Mouse (Mus musculus): ENCODE measurements around the gene Ston1.

The Ston1 gene

DNA sequence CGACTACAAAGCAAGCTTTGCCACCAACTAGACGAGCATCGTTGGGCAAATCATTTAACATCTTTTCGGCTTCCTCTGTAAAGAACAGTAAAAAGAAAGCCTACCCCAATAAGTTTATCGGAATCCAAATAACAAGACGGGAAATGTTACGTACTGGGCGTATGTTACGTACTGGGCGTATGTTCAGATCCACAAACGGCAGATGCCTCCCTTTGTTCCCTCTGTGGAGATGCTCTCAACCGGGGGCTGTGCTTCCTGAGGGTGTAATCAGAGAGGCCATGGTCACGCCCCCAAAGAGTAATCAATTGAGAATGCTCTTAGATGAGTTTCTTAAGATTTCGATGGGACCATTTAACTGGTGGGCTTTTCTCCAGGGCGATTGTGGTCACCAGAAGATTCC lies 11.9 kb downstream of the Ston1 start:
- TF ChIP-seq GATA4 (IDR thresholded peaks at IDR 0.05; ENCODE audit: insufficient replicate concordance, low read length), result no peak

DNA sequence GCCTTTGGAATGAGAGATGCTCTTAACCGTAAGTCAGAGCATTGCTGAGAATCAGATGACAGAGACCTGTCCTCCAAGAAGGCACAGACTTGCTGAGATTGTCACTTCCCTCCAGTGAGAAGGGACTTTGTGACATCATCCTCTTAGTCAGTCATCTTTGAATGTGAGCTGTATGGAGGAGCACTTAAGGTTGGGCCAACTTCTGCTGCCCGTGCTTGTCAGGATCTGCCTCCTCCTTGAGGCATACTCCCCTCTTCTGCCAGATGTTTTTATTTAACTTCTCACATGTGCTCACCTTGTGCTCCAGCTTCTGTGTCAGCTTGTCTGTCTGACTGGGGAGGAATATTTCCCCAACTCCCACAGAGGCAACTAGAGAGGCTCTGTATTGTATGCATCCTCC lies 13.6 kb downstream of the Ston1 start:
- TF ChIP-seq GATA4 (IDR thresholded peaks at IDR 0.05; ENCODE audit: insufficient replicate concordance, low read length), result no peak

DNA sequence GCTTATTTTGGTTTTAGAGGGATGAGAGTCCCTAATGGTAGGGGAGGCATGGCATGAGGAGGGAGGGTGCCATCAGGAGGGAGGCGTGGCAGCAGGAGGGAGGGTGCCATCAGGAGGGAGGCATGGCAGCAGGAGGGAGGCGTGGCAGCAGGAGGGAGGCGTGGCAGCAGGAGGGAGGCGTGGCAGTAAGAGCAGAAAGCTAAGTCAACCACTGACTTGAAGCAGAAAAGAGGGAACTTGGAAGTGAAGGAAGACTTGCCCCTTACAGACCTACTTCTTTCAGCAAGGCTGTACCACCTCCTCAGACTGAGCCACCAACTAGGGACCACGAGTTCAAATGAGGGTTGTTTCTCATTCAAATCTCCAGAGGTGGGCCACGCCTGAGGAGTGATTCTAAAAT lies 15.7 kb downstream of the Ston1 start:
- TF ChIP-seq GATA4 (IDR thresholded peaks at IDR 0.05; ENCODE audit: insufficient replicate concordance, low read length), result no peak

DNA sequence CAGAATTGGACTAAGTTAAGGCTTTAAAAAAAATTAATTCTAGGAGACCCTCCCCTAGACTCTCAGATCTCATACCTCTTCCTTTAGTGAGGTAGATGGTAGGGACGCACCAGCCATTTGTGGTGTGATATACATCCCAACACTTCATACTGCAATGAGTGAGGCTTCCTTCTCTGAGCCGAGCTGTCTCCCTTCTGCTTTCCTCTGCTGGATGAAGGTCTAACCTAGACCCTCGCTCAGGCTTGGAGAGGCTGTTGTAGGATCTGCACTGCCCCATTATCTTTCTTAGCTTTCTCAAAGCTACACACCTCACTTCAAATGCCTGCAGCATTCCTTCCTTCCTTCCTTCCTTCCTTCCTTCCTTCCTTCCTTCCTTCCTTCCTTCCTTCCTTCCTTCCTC lies 16.2 kb downstream of the Ston1 start:
- no peak for TF ChIP-seq GATA4 (IDR thresholded peaks at IDR 0.05; ENCODE audit: insufficient replicate concordance, low read length)

DNA sequence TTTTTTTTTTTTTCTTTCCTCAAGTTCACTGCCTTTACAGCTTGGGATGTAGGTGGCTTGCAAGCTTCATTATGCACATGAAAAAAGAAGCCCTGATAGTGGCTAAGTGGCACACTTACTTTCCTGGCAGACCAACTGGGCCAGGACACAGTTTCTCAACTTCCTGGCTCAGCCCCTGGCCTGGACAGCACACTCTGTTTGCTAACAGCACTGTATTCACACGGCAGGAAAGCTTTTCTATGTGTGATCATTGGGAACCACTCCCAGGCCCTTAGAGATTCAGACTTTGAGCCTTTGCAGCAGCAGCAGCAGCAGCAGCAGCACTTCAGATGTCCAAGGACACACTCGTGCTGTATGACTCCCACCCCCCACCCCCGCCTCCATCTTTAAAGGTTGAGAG lies 16.8 kb downstream of the Ston1 start:
- TF ChIP-seq GATA4 (IDR thresholded peaks at IDR 0.05; ENCODE audit: insufficient replicate concordance, low read length), result no peak

DNA sequence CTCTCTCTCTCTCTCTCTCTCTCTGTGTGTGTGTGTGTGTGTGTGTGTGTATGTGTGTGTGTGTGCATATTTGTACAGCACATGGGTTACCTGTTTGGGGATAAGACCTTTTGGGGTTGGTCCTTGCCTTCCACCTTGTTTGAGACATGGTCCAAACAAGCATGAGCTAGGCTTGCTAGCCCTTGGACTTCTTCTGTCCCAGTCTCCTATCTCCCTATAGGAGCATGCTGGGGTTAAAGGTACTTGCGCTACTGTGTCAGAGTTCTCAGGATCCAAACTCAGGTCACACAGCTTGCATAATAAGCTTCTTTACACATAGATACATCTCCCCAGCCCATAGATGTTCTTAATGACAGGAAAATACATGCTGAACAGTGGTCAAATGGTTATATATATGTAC lies 17.2 kb downstream of the Ston1 start:
- no peak for TF ChIP-seq GATA4 (IDR thresholded peaks at IDR 0.05; ENCODE audit: insufficient replicate concordance, low read length)

DNA sequence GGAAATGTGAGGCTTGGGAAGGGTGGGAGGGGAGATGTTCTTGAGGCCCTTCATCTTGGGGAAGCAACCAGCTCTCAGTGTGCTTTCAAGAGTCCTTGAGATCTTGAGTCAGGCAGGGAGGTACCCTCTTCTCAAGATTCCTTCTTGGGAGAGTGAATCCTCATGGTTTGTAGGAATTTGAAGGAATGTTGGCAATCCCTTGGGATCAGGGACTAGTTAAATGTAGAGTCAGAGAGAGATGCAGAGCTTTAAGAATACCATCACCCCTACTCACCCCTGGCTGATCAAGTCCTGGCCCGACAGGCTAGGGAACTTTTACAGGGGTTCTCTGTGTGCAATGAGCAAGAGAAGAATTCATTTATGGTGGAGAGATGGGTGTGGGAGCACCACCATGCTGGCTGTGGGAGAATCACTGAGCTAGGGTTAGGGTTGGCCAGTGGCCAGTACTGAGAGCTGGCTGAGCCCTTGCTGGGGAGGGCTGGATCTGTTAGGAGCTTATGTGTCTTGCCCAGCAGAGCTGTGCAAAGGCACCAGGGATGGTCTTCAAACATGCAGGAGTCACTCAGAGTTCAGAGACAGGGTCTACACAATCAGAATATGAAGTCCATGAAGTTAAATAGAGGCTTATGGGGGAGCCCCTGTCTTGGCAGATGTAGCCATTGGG lies 18.1 kb downstream of the Ston1 start:
- no peak for TF ChIP-seq GATA4 (IDR thresholded peaks at IDR 0.05; ENCODE audit: insufficient replicate concordance, low read length)

DNA sequence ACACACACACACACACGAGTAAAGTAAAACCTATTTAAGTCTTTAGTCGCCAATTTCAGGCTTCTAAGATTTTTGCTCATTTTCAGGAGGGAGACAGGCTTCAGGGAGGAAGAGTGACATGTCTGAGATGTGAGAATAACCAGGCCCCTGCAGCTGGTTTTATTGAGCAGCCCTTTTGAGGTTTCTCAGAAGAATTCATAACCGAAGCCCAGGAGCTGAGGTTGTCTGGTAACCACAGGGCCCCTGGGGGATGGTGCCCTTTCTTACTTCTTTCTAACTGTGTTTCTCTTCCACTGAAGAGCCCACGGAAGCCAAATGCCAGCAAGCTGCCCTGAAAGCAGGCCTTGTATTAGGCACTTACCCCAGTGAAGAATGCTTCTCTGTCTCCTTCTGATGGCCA lies 23.5 kb downstream of the Ston1 start:
- no peak for TF ChIP-seq GATA4 (IDR thresholded peaks at IDR 0.05; ENCODE audit: insufficient replicate concordance, low read length)

DNA sequence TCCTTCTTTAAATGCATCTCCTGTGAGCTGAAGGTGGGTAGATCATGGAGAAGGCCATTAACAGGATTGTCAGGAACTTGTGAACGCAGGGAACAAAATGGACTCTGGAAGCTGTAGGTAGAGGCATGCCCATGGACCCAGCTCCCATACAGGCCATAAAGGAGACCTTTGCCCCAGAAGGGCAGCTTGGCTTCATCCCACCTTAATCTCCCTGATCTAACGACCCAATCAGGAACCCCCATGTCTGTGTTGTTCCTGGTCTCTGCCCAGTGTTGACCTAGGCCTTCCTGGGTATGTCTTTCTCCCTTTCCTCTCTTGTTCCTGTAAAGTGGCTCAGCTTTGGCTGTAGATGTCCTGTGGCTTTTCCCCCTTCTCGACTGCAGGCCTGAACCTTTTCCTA lies 23.9 kb downstream of the Ston1 start:
- no peak for TF ChIP-seq GATA4 (IDR thresholded peaks at IDR 0.05; ENCODE audit: insufficient replicate concordance, low read length)

DNA sequence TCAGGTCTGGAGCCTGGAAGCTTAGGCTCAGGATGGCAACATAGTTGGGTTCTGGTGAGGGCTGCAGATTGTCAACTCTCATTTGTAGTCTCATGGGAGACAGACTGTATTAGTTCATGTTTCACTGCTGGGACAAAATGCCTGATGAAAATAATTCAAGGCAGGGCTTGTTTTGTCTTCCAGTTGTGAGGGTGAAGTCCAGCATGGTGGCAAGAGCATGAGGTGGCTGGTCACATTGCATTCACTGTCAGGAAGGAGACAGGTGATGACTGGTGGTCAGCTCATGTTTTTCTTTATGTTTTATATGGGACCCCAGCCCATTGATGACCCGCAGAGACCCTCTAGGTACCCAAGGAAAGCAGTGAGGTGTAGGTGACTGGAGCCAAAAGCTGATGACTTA lies 25.2 kb downstream of the Ston1 start:
- no peak for TF ChIP-seq GATA4 (IDR thresholded peaks at IDR 0.05; ENCODE audit: insufficient replicate concordance, low read length)

DNA sequence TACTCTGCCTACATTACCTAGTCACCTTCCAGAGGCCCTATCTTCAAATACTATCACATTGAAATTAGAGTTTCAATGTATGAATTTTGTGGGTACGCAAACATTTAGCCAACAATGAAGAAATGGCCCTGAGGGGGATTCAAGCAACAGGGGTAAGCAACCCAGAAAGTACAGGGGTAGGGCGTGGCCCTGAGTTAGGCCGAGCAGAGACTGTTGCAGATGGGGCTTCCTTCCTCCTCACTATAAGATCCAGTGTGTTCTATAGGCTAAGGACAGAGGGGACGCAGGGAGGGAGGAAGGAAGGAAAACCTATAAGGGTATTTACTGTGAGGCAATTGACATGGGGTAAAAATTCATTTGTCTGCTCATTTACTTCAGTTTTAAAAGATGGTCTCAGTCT lies 26.9 kb downstream of the Ston1 start:
- no peak for TF ChIP-seq GATA4 (IDR thresholded peaks at IDR 0.05; ENCODE audit: insufficient replicate concordance, low read length)

DNA sequence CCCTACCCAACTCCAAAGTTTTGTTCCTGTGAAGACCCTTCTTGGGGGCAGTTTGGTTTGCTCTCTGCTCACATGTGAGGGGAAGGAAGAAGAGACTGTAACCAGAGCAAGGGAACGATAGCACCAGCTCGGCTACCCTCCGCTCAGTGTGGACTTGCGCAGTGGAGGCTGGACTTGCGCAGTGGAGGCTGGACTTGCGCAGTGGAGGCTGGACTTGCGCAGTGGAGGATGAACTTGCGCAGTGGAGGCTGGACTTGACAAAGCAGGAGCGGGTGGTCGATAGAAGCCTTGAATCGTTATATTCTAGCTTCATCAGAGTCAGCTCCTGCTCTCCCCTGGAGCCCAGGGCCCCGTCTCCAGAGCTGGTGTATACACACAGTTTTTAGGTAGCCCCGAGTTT lies 27.9 kb downstream of the Ston1 start:
- no peak for TF ChIP-seq GATA4 (IDR thresholded peaks at IDR 0.05; ENCODE audit: insufficient replicate concordance, low read length)

DNA sequence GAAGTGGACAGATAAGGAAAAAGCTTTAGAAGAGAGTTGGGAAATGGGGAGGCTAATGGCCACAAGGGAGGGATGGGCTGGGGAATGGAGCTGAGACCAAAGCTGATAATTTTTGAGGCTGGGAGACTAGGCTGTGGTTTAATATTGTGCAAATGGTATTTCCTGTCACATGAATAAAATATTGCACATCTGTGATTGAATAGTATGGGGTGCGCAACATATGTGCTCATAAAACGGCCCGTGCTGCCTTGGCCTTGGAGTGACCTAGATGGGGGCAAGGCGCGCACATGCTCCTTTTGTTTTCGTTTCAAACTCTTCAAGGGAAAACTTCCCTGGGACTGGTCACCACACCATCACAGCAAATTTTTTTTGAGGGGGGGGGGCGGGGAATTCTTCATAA lies 28.4 kb downstream of the Ston1 start:
- TF ChIP-seq GATA4 (IDR thresholded peaks at IDR 0.05; ENCODE audit: insufficient replicate concordance, low read length), result no peak

DNA sequence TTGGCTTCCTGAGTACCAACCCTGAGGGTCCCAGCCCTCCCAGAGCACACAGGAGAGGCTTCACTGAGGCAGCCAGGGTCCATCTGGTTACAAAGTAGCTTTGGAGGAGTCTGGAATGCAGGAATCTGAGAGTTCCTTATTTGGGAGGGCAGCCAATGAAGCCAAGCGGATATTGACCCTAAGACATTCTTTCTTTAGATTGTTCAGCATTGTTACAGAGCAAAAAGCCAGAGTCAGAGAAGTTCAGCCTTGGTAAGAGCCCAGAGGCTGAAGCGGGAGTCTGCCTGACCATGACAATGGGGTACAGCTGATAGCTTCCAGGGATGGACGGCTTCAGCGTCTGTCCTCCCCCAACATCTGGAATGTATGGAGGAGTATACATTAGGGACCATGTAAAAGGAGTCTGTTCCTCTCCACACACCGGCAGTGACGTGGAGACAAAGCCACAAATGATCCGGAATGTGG lies 28.9 kb downstream of the Ston1 start:
- TF ChIP-seq GATA4 (IDR thresholded peaks at IDR 0.05; ENCODE audit: insufficient replicate concordance, low read length), result no peak

DNA sequence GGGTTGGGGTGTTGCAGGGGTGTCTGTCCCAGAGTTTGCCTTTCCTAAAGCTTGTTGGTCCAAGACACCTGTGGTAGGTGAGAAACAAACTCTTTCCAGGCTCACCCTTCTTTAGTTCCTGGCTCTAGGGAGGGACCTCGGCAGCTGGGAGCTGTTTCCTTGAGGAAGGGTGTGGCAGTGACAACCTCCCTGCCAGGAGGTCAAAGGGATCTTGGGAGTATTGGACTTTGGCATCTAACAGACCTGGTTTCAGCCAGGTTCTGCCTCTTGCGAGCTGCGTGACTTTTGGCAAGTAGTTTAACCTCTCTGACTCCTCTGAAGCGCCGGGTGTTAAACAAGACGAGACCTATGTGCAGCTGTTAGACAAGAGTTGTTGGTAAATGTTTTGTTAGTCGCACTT lies 29.7 kb downstream of the Ston1 start:
- TF ChIP-seq GATA4 (IDR thresholded peaks at IDR 0.05; ENCODE audit: insufficient replicate concordance, low read length), result no peak

DNA sequence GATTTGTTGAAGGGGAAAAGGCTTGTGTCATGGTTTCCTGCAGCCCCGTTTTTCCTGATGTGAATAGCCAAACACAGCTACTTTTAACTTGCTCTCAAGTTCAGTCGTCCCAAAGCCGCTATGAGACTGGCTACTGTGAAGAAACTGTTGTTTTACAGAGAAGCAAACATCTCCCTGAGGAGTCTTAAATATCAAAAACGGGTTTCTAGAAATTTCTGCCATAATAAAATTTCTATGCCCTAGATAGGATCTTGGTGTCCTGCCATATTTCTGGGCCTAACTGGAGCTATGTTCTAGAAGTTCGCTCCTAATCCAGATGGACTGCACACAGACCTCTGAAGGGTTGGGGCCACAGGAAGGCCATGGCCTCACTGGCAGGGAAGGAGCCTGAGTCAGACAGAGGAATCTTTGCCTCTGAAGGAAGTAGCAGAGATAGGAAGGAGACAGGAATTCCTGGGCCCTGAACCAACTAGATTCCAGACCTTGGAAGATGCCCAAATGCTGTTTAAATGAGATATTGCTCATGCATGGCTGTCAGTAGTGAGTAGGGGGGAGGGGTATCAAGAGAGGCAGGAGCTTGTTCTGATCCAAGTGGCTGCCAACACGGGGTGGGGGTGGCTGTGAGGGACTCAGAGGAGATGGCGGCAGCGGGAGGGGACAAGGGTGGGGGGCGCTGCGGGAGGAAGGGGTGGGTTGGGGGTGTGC lies 31.3 kb downstream of the Ston1 start:
- TF ChIP-seq GATA4 (IDR thresholded peaks at IDR 0.05; ENCODE audit: insufficient replicate concordance, low read length), result peak; percentile 96; the same call in 1 of the 2 replicates

DNA sequence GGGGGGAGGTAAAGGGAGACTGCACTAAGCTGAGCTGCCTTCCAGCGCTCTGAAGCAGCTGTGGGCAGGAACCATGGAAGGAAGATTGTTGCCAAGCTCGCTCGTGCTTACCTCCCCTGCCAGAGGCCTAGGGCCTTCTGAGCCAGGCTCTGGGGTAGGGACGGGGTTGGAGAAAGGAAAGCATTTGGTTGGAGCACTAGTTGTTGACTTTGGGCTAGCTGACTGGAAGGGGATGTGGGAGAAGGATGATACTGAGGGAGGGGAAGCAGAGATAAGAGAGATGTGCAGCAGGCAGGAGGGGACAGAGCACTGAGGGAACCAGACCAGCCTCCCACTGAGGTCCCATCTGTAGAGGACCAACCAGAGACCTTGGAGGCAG lies 31.9 kb downstream of the Ston1 start:
- TF ChIP-seq GATA4 (IDR thresholded peaks at IDR 0.05; ENCODE audit: insufficient replicate concordance, low read length), result no peak

Data from liver, adult (tissue).